Mouse (Mus musculus) embryonic fibroblast, embryonic 13.5 days (primary cell): Measurements from ENCODE around the gene C730034F03Rik. TPM values are rescaled to one million over a fixed set of nuclear protein-coding genes. Genes with fewer than 3 reads are reported as not detected.

Experiments
- H3K27ac ChIP-seq: 2 replicates; pipeline ENCODE4 v1.5.1; 2012; ENCODE audit warnings: low read length, control low read depth, inconsistent platforms; ENCODE audit not compliant: insufficient read depth
- H3K4me1 ChIP-seq: 2 replicates; pipeline ENCODE4 v1.6.1; 2011; ENCODE audit warnings: low read length; ENCODE audit not compliant: control insufficient read depth, insufficient read depth
- H3K4me3 ChIP-seq: 2 replicates; pipeline ENCODE4 v1.5.1; 2011; ENCODE audit warnings: mild to moderate bottlenecking, control low read depth, low read length; ENCODE audit not compliant: insufficient read depth
- CTCF ChIP-seq: IDR thresholded peaks from 2 replicates; pipeline ENCODE4 v1.5.1; 2011; ENCODE audit warnings: mild to moderate bottlenecking, control low read depth, low read length, moderate library complexity, borderline replicate concordance; ENCODE audit not compliant: insufficient read depth
- POLR2A ChIP-seq: IDR thresholded peaks from 2 replicates; pipeline ENCODE4 v1.6.1; 2011; ENCODE audit warnings: low read depth, mild to moderate bottlenecking, control low read depth, low read length, moderate library complexity
- polyA plus RNA-seq: library from polyadenylated mRNA; stranded (reverse); fragments of >200 nt; gene quantifications from 2 replicates; pipeline ENCODE4 v1.2.4, GENCODE M21; 2011; ENCODE audit warnings: low read depth; ENCODE audit not compliant: missing spikeins, insufficient read length

The C730034F03Rik gene
- polyA plus RNA-seq, 1 experiment = 1.4 TPM

DNA sequence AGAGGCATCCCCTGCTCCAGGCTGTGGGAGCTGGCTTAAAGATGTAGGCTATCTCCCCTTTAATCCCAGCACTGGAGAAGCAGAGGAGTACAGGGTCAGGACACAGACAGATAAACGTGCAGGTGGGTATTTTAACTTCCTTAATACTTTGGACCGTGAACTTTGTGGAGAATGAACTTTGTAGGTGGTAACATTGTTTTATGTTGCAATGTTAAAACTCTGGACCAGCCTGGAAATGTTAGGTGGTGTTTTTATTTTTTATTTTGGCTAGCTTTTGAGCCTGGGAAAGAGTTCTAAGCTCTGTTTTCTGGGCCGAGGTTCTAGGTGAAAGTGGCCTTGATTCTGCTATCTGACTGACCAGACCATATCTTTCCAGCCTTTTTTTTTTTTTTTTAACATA lies 1.9 kb downstream of the C730034F03Rik start:
- H3K27ac ChIP-seq = no peak overlapping the region
- no peak overlapping the region for H3K4me3 ChIP-seq
- no peaks in the 10 kb centered on the region for H3K4me1 ChIP-seq
- TF ChIP-seq POLR2A (no peak), CTCF (no peak)

DNA sequence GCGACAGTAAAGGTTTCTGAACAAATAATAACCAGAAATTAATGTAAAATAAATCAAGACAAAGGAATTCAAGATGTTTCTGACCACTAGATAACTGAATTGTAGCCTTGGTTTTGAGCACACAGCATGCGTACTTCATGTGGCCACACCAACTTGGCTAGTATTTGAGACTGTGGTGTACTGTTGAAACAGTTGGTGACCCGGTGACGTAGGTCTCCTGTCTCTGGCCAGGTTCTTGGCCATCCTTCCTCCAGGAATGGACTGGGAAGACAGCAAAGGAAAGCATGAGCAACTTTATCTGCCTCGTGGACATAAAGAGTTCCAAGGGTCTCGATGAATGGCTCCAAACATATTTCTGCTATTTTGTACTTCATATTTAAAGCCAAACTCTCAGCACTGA lies 2.4 kb downstream of the C730034F03Rik start:
- no peak overlapping the region for H3K27ac ChIP-seq
- H3K4me1 ChIP-seq = no peaks in the 10 kb centered on the region
- no peak for TF ChIP-seq CTCF
- no peak for TF ChIP-seq POLR2A
- H3K4me3 ChIP-seq = no peak overlapping the region

DNA sequence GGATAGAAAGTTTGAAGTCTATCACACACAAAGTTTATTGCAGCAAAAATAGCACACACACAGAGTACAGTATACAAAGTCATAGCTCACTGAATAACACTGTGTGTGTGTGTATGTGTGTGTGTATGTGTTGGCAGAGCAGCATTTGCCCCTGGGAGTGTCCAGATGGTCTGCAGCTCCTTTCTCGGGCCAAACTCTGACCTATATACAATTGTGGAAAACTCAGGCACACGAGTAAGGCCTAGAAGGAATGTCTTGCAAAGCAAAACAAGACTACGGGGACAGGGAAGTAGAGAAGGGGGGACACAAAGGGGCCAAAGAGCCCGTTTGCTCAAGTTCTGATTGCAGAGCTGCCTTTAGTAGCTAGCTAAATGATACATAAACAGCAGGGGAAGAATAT lies 3.6 kb downstream of the C730034F03Rik start:
- Histone ChIP-seq H3K4me1 (no peaks in the 10 kb centered on the region), H3K27ac (no peak overlapping the region), H3K4me3 (no peak overlapping the region)
- TF ChIP-seq CTCF = no peak
- TF ChIP-seq POLR2A = no peak

DNA sequence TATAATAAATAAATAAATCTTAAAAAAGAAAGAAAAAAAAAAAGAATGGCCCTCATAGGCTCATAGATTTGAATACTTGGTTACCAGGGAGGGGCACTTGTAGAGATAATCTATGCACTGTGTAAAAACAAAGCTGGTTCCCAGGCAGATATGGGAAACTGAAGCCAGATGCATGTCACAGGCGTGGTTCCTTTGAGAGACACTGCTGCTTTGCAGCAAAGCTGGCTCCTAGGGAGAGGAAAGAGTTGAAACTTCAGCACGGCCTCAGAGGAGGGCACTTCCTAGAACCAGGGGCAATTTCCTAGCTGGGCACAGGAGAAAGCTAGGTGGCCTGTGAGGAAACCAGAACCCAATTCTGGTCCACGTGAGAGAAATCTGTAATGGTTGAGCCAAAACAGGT lies 4.7 kb downstream of the C730034F03Rik start:
- no peak overlapping the region for H3K4me3 ChIP-seq
- H3K4me1 ChIP-seq = no peaks in the 10 kb centered on the region
- H3K27ac ChIP-seq = no peak overlapping the region

DNA sequence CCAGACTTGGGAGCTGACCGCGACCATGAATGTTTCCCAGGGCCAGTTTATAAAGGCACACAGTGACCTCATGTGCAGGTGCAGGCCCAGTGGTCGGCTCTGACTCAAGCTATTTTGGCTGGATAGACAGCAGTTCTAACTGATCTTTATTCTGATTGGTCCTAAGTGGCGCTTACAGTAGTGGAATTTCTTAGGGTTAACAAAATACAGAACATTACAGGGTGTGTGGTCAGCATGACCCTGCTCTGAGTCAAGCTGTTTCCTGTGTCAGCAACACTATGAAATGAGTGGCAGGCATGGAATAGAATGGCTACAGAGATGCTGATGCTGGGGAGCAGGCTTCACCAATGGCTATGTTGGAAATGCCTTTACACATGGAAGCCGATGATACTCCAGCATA lies 6.5 kb downstream of the C730034F03Rik start:
- Histone ChIP-seq H3K27ac (no peak overlapping the region), H3K4me1 (no peaks in the 10 kb centered on the region), H3K4me3 (no peak overlapping the region)
- TF ChIP-seq CTCF = no peak
- TF ChIP-seq POLR2A = no peak

More for the DNA sequence above, 4.7 kb downstream of the C730034F03Rik start:
- TF ChIP-seq POLR2A = no peak
- TF ChIP-seq CTCF = no peak

DNA sequence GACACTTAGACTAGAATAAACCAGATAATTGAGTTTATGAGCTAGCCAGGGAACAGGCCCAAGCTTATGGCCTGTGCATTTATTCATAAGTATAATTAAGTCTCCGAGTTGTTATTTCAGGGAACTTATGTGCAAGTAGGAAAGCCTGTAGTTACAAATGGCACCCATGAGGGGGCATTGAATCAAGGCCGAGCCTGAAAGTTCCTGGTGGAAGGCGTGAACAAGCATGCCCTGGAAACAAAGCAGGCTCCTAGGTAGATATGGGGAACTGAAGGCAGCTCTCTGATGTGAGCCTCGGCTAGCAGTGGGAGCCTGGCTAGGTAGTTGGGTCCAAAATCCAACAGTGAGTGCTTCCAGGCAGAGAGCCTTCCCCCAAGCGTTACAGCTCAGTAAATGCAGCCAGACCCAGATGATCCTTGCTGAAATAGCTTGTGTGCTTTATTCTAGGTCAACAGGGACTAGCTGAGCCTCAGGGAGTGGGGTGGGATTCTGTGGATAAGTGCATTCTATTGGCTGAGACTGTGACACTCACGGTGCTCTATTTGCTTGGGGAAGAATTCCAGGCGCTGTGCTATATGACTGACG lies 13.2 kb downstream of the C730034F03Rik start:
- Histone ChIP-seq H3K4me1 (no peaks in the 10 kb centered on the region), H3K27ac (no peak overlapping the region)
- TF ChIP-seq POLR2A = no peak

DNA sequence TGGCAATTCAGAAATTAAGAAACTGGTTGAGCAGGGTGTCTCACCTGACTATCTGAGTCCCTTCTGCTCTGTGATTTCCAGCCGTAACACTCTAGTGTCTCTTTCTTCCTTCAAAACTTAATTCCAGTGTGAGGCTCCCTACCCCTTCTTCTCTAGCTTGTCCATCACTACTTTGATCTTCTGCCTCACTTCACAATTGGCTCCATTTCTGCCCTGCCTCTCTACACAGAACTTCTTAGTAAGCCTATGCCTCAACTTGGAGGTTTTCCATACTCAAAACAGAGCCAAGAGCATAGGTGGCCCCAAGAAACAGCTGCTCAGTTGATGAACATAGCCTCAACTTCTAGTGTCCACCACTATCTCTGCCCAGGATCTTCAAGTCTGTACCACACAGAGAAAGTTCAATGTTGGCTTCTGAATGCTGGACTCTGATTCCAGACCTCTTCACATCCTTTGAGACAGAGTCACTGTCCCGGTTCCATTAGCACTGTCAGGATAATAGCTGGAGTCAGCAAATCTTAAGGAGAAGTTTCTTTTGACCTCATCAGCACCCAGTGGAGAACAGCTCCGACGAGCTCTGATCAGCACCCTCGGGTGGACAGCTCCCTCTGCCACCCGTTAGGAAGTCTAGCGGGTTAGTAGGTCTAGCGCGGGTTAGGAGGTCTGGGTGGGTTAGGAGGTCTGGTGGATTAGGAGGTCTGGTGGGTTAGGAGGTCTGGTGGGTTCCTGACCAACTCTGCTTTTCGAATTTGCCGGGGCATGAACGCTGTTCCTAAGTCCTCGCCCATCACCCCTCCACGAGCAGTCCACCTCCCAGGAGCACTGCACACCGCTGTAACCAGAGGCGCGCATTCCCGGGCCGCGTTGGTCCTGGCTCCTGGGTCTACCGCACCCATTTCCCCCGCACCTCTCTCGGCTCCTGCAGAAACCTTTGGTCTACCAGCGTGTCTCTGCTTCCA lies 23.8 kb downstream of the C730034F03Rik start:
- Histone ChIP-seq H3K4me1 (no peaks in the 10 kb centered on the region), H3K27ac (no peak overlapping the region), H3K4me3 (no peak overlapping the region)
- no peak for TF ChIP-seq CTCF
- TF ChIP-seq POLR2A = no peak

More for the DNA sequence above, 13.2 kb downstream of the C730034F03Rik start:
- H3K4me3 ChIP-seq = no peak overlapping the region

DNA sequence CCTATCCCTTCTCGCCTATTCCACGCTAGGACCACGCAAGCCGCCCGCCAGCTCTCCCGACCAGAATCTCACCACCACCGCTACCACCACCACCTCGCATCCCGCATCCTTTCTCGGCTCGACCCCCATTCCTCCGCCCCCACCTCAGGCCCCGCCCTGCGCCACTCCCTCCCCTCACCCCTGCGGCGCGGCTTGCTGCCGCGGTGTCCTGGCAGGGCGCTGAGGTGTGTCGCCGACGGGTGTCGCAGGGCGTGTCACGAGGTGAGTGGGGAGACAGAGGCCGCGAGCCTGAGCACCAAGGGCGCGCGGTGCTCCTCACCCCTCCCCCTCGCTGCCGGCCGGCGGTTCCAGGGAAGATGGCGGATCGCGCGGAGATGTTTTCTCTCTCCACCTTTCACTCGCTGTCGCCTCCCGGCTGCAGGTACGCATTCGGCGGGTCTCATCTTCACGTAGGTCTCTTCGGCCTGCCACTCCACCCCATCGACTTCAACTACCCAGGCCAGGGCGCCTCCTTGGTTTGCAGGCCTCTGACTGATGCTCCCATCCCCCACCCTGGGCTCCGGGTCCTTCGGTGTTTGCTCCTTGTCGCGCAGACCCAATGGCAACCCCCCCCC lies 24.6 kb downstream of the C730034F03Rik start, which contains the start of gene Mapk8ip2:
TSS of gene Mapk8ip2 (plus strand) at position 49 of the 614 bp plus-strand sequence.
- Histone ChIP-seq H3K27ac (no peak within 1 kb of the TSS), H3K4me1 (no peaks in the 10 kb centered on the region), H3K4me3 (peak within 1 kb of the TSS; percentile 22; the same call in 1 of the 2 replicates)
- TF ChIP-seq CTCF = no peak
- TF ChIP-seq POLR2A = no peak

DNA sequence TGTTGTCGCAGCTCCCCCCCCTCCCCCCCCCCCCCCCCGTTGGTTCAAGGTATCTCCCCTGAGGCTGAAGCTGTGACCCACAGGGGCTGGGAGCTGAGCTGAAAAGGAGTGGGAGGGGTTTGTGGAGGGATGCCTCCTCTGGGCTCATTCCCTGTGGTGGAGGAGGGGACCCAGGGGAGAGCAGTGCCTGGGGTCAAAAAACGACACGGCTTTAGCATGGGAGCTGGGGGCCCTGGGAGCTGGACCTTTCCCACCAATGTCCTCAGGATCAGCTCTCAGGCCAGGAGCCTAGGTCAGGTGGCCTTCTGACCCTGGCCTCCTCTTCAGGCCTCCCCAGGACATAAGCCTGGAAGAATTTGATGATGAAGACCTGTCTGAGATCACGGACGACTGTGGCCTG lies 25.5 kb downstream of the C730034F03Rik start:
- Histone ChIP-seq H3K4me1 (no peaks in the 10 kb centered on the region), H3K4me3 (no peak overlapping the region), H3K27ac (no peak overlapping the region)
- TF ChIP-seq CTCF (no peak), POLR2A (no peak)
